In the genomic region with DNA sequence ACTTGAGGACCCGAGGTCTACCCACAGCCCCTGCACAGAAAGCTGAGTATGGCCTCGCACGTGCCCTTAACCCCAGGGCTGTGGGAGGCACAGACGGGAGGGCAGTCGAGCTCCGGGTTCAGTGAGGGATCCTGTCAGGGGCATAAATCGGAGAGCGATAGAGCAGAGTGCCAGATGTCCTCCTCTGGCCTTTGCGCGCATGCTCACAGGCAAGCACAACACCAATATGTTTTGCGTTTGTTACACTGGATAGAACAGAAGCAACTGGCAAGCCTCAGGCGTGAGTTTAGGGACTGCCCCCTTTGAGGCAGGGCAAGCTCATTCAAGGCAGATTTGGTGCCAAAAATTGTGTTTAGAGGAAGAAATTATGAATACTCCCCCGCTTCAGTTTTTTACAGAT, we compare ENCODE assay signal across 12 mouse cellular contexts. TPM values are rescaled to one million over a fixed set of nuclear protein-coding genes. Genes with fewer than 3 reads are reported as not detected.
DNase-seq lines count a peak whose midpoint lies in the region; ATAC-seq and TF ChIP-seq lines count a peak whose summit lies in the region.
"Had no signal": no experiment of that assay in that cellular context is flagged by ENCODE, and none has a peak within 500 bp of the region (broad histone marks: within the 10 kb centered on the region; RNA-seq: fewer than 3 reads in every experiment).

No protein-coding gene starts in this region.

- no peak for DNase-seq in forebrain, embryonic 10.5 days (ENCODE audit: extremely low spot score, low spot score)
- no peak for DNase-seq in forebrain, embryonic 14.5 days (ENCODE audit: low spot score)
- peak; percentile 51 for DNase-seq in left cerebral cortex, postnatal 4 days
- DNase-seq in left cerebral cortex, adult 8-10 months (ENCODE audit: low spot score in 2 of 2) = no peak
- peak; percentile 37 for DNase-seq in lung, postnatal 25 days (ENCODE audit: low spot score)
- DNase-seq in layer of hippocampus, postnatal 14 days (ENCODE audit: low spot score in 2 of 2) = no peak
- DNase-seq in adrenal gland, adult 2 months = no peak
- DNase-seq: cerebellum, adult 9-10 months had no signal

- 73% methylated on average over 13 of the region's 13 CpGs for WGBS in forebrain, embryonic 10.5 days
- WGBS in forebrain, embryonic 14.5 days = 62% methylated on average over 13 of the region's 13 CpGs
- 72% methylated on average over 13 of the region's 13 CpGs for WGBS in intestine, postnatal 0 days

- ATAC-seq in forebrain, embryonic 14.5 days = no peak
- 0 out of 2 replicates have a peak, but pooled peaks have one; percentile 8 for ATAC-seq in intestine, postnatal 0 days
- ATAC-seq: midbrain, embryonic 13.5 days had no signal

- TF ChIP-seq CTCF in intestine, postnatal 0 days (IDR thresholded peaks at IDR 0.05; ENCODE audit: low read depth) = no peak

- H3K4me1 ChIP-seq in forebrain, embryonic 10.5 days = peaks cover 46% of the 10 kb centered on the region
- peaks cover 42% of the 10 kb centered on the region for H3K4me1 ChIP-seq in forebrain, embryonic 14.5 days (ENCODE audit: control insufficient read depth, insufficient read depth, low read length)
- H3K4me1 ChIP-seq in intestine, postnatal 0 days (replicated peaks; ENCODE audit: control insufficient read depth, insufficient read depth, low read length) = no peaks in the 10 kb centered on the region

- H3K27me3 ChIP-seq in forebrain, embryonic 10.5 days (ENCODE audit: poor library complexity, severe bottlenecking) = no peaks in the 10 kb centered on the region
- H3K27me3 ChIP-seq in forebrain, embryonic 14.5 days (replicated peaks; ENCODE audit: control insufficient read depth, insufficient read depth, low read length) = no peaks in the 10 kb centered on the region
- no peaks in the 10 kb centered on the region for H3K27me3 ChIP-seq in intestine, postnatal 0 days (replicated peaks; ENCODE audit: control insufficient read depth, insufficient read depth, low read length)
- H3K27me3 ChIP-seq: limb, embryonic 15.5 days; midbrain, embryonic 13.5 days had no signal

- H3K9ac ChIP-seq in forebrain, embryonic 14.5 days (ENCODE audit: low read length) = no peak overlapping the region
- H3K9ac ChIP-seq in intestine, postnatal 0 days (ENCODE audit: low read depth, low read length) = no peak overlapping the region
- H3K9ac ChIP-seq: limb, embryonic 15.5 days; midbrain, embryonic 13.5 days had no signal

- H3K27ac ChIP-seq in forebrain, embryonic 10.5 days = peak overlapping the region; percentile 62; the same call in 1 of the 2 replicates
- H3K27ac ChIP-seq in forebrain, embryonic 14.5 days (ENCODE audit: low read depth, low read length) = no peak overlapping the region
- H3K27ac ChIP-seq in intestine, postnatal 0 days (ENCODE audit: low read depth, low read length) = no peak overlapping the region
- H3K27ac ChIP-seq: limb, embryonic 15.5 days; midbrain, embryonic 13.5 days had no signal

- no peak overlapping the region for H3K4me2 ChIP-seq in forebrain, embryonic 14.5 days (ENCODE audit: low read length)
- no peak overlapping the region for H3K4me2 ChIP-seq in intestine, postnatal 0 days (replicated peaks; ENCODE audit: low read depth)
- H3K4me2 ChIP-seq: limb, embryonic 15.5 days; midbrain, embryonic 13.5 days had no signal

- no peak overlapping the region for H3K4me3 ChIP-seq in forebrain, embryonic 10.5 days
- H3K4me3 ChIP-seq in forebrain, embryonic 14.5 days (ENCODE audit: low read depth, low read length) = no peak overlapping the region
- no peak overlapping the region for H3K4me3 ChIP-seq in intestine, postnatal 0 days (ENCODE audit: low read depth, low read length)
- H3K4me3 ChIP-seq: limb, embryonic 15.5 days; midbrain, embryonic 13.5 days had no signal

- H3K9me3 ChIP-seq in forebrain, embryonic 10.5 days = no peaks in the 10 kb centered on the region
- H3K9me3 ChIP-seq in forebrain, embryonic 14.5 days (replicated peaks; ENCODE audit: control insufficient read depth, low read length) = no peaks in the 10 kb centered on the region
- H3K9me3 ChIP-seq in intestine, postnatal 0 days (ENCODE audit: control insufficient read depth) = no peaks in the 10 kb centered on the region
- H3K9me3 ChIP-seq: limb, embryonic 15.5 days; midbrain, embryonic 13.5 days had no signal

- H3K36me3 ChIP-seq in forebrain, embryonic 10.5 days (replicated peaks) = no peaks in the 10 kb centered on the region
- no peaks in the 10 kb centered on the region for H3K36me3 ChIP-seq in forebrain, embryonic 14.5 days (ENCODE audit: control insufficient read depth, insufficient read depth, low read length)
- peaks cover 35% of the 10 kb centered on the region for H3K36me3 ChIP-seq in intestine, postnatal 0 days (ENCODE audit: control insufficient read depth, insufficient read depth)
- H3K36me3 ChIP-seq: limb, embryonic 15.5 days; midbrain, embryonic 13.5 days had no signal

- intact Hi-C loops in left cerebral cortex, postnatal 4 days (cut with DNase I) = no loop called here

RNA-seq across cellular contexts. Expression of gene Cacng5, which starts 53.3 kb away (rescaled TPM):
- 0.33 and 0.65 TPM in 2 replicates for polyA plus RNA-seq in forebrain, embryonic 10.5 days (2016; fragmentation: Nextera tagmentation; extraction: Ambion mirVana)
- 2.9 and 4.0 TPM in 2 replicates for polyA plus RNA-seq in forebrain, embryonic 14.5 days (2014; fragmentation: Nextera tagmentation; extraction: Ambion mirVana)
- 10 to 100 TPM in 1 of 2 experiments, 1 to 10 TPM in 1; 9.7 to 10.7 TPM for total RNA-seq in left cerebral cortex, postnatal 4 days (2021)
- 10 to 100 TPM; 14.4 to 17.0 (median 15.6) TPM for total RNA-seq in left cerebral cortex, adult 8-10 months (2022)
- polyA plus RNA-seq in intestine, postnatal 0 days (2015; fragmentation: Nextera tagmentation; extraction: Ambion mirVana) = 0.18 and 0.29 TPM in 2 replicates
- total RNA-seq in layer of hippocampus, postnatal 14 days (2021) = 10 to 100 TPM; 20.9 to 24.7 TPM
- under 1 TPM; 0.14 to 0.17 TPM for total RNA-seq in adrenal gland, adult 2 months (2021)
- 0.12 and 0.29 TPM in 2 replicates for polyA plus RNA-seq in adrenal gland, adult 2 months (2012; rRNA removed)
- polyA plus RNA-seq: C2C12 had no signal

Comparison
In these comparisons a context has a peak if more than half of its experiments do, and no peak if none do; other contexts are left out.
1. DNase-seq: peak in left cerebral cortex, postnatal 4 days (single experiment) and lung, postnatal 25 days (single experiment); none in forebrain, embryonic 10.5 days (single experiment), forebrain, embryonic 14.5 days (single experiment), left cerebral cortex, adult 8-10 months (0 of 2), layer of hippocampus, postnatal 14 days (0 of 2) and adrenal gland, adult 2 months (single experiment).
2. RNA of gene Cacng5, which starts 53.3 kb away (total RNA-seq): 20.9 to 24.7 TPM in layer of hippocampus, postnatal 14 days, 14.4 to 17.0 TPM in left cerebral cortex, adult 8-10 months and 9.7 to 10.7 TPM in left cerebral cortex, postnatal 4 days; 0.14 to 0.17 TPM in adrenal gland, adult 2 months; every median in the first group is over 4 times any median in the second.